11 mouse cellular contexts compared by ENCODE assay signal in genomic region chr15:79098868-79099267, GRCm38 (mm10). TPM values are rescaled to one million over a fixed set of nuclear protein-coding genes. Genes with fewer than 3 reads are reported as not detected.
DNase-seq lines count a peak whose midpoint lies in the region; ATAC-seq and TF ChIP-seq lines count a peak whose summit lies in the region.
"Had no signal": no experiment of that assay in that cellular context is flagged by ENCODE, and none has a peak within 500 bp of the region (broad histone marks: within the 10 kb centered on the region; RNA-seq: fewer than 3 reads in every experiment).

No protein-coding gene starts in this region.

- H3K4me1 ChIP-seq in lung, embryonic 14.5 days (ENCODE audit: insufficient read depth), result peaks cover 28% of the 10 kb centered on the region
- H3K4me1 ChIP-seq: neural tube, embryonic 12.5 days had no signal

- no peak for TF ChIP-seq CTCF in lung, embryonic 14.5 days (IDR thresholded peaks at IDR 0.05; ENCODE audit: low read depth)

- no peak overlapping the region for H3K4me3 ChIP-seq in lung, embryonic 14.5 days (ENCODE audit: low read depth, low read length)
- H3K4me3 ChIP-seq: neural tube, embryonic 12.5 days had no signal

- ATAC-seq in lung, embryonic 14.5 days (ENCODE audit: insufficient read depth), result peak; percentile 40
- no peak for ATAC-seq in erythroid progenitor cell, adult 5-6 weeks (replicated peaks; ENCODE audit: low FRiP score, poor library complexity, severe bottlenecking)
- ATAC-seq: Patski had no signal

- H3K9me3 ChIP-seq in lung, embryonic 14.5 days (ENCODE audit: low read depth, low read length), result no peaks in the 10 kb centered on the region
- H3K9me3 ChIP-seq: neural tube, embryonic 12.5 days had no signal

- peak overlapping the region; percentile 27; the same call in 1 of the 2 replicates for H3K4me2 ChIP-seq in lung, embryonic 14.5 days
- H3K4me2 ChIP-seq: neural tube, embryonic 12.5 days had no signal

- peaks cover 24% of the 10 kb centered on the region for H3K36me3 ChIP-seq in lung, embryonic 14.5 days (ENCODE audit: insufficient read depth)

- no peak overlapping the region for H3K9ac ChIP-seq in lung, embryonic 14.5 days
- H3K9ac ChIP-seq: neural tube, embryonic 12.5 days had no signal

- intact Hi-C loops in left cerebral cortex, postnatal 25 days (cut with DNase I), result no loop called here

- no peaks in the 10 kb centered on the region for H3K27me3 ChIP-seq in lung, embryonic 14.5 days (ENCODE audit: insufficient read depth, low read length)
- H3K27me3 ChIP-seq: neural tube, embryonic 12.5 days; Patski had no signal

- 32% methylated on average over 7 of the region's 7 CpGs for WGBS in lung, embryonic 14.5 days

- H3K27ac ChIP-seq in lung, embryonic 14.5 days (ENCODE audit: low read depth), result peak overlapping the region; percentile 81
- H3K27ac ChIP-seq: neural tube, embryonic 12.5 days had no signal

- peak; percentile 66 for DNase-seq in adrenal gland, adult 2 months
- DNase-seq in adrenal gland, adult 8-10 months, result no peak
- DNase-seq in heart, adult 8-10 months (ENCODE audit: low spot score), result peak; percentile 62
- peak; percentile 75 for DNase-seq in kidney, adult 9 months
- peak; percentile 65 for DNase-seq in lung, embryonic 14.5 days
- no peak for DNase-seq in left cerebral cortex, postnatal 25 days (ENCODE audit: low spot score in 2 of 2)
- DNase-seq in urinary bladder, postnatal 36 days (ENCODE audit: low spot score in 2 of 2), result no peak
- DNase-seq: cerebellum, adult 2 months had no signal

RNA-seq across cellular contexts. Expression of gene Micall1, which starts 9.8 kb away (rescaled TPM):
- total RNA-seq in adrenal gland, adult 2 months (2021), result 10 to 100 TPM; 36.5 to 49.5 TPM
- polyA plus RNA-seq in adrenal gland, adult 2 months (2012; rRNA removed), result 61.7 and 65.0 TPM in 2 replicates
- 10 to 100 TPM; 40.6 to 88.2 (median 55.8) TPM for total RNA-seq in adrenal gland, adult 8-10 months (2022)
- 10 to 100 TPM; 41.2 to 42.2 (median 41.5) TPM for total RNA-seq in heart, adult 8-10 months (2022)
- 7.5 and 9.0 TPM in 2 replicates for polyA plus RNA-seq in lung, embryonic 14.5 days (2014; fragmentation: Nextera tagmentation; extraction: Ambion mirVana)
- 10 to 100 TPM; 23.8 to 24.1 TPM for total RNA-seq in left cerebral cortex, postnatal 25 days (2021)
- total RNA-seq in erythroid progenitor cell, adult 5-6 weeks (2015; ENCODE audit: low replicate concordance), result 0.72 TPM in 1 of 2 replicates, not detected in the other
- total RNA-seq in erythroid progenitor cell, adult 5-6 weeks (2017; ENCODE audit: low replicate concordance), result 1.7 and 4.1 TPM in 2 replicates

RNA-seq across cellular contexts. Expression of gene Eif3l, which starts 23.9 kb away (rescaled TPM):
- total RNA-seq in adrenal gland, adult 2 months (2021), result 100 to 1,000 TPM; 136 to 160 TPM
- 94.1 and 119 TPM in 2 replicates for polyA plus RNA-seq in adrenal gland, adult 2 months (2012; rRNA removed)
- total RNA-seq in adrenal gland, adult 8-10 months (2022), result 100 to 1,000 TPM; 136 to 157 (median 140) TPM
- 10 to 100 TPM; 70.2 to 76.0 (median 74.9) TPM for total RNA-seq in heart, adult 8-10 months (2022)
- polyA plus RNA-seq in lung, embryonic 14.5 days (2014; fragmentation: Nextera tagmentation; extraction: Ambion mirVana), result 243 and 249 TPM in 2 replicates
- total RNA-seq in left cerebral cortex, postnatal 25 days (2021), result 10 to 100 TPM; 66.3 to 69.3 TPM
- total RNA-seq in erythroid progenitor cell, adult 5-6 weeks (2015; ENCODE audit: low replicate concordance), result 50.1 and 69.2 TPM in 2 replicates
- 47.1 and 47.9 TPM in 2 replicates for total RNA-seq in erythroid progenitor cell, adult 5-6 weeks (2017; ENCODE audit: low replicate concordance)

RNA-seq across cellular contexts. Expression of gene Ankrd54, which starts 36.2 kb away (rescaled TPM):
- 10 to 100 TPM; 20.1 to 27.2 TPM for total RNA-seq in adrenal gland, adult 2 months (2021)
- polyA plus RNA-seq in adrenal gland, adult 2 months (2012; rRNA removed), result 91.9 and 101 TPM in 2 replicates
- total RNA-seq in adrenal gland, adult 8-10 months (2022), result 10 to 100 TPM; 24.6 to 34.9 (median 28.2) TPM
- 1 to 10 TPM; 6.3 to 8.0 (median 7.6) TPM for total RNA-seq in heart, adult 8-10 months (2022)
- polyA plus RNA-seq in lung, embryonic 14.5 days (2014; fragmentation: Nextera tagmentation; extraction: Ambion mirVana), result 54.4 and 55.4 TPM in 2 replicates
- total RNA-seq in left cerebral cortex, postnatal 25 days (2021), result 10 to 100 TPM; 19.1 to 21.1 TPM
- 64.9 and 75.0 TPM in 2 replicates for total RNA-seq in erythroid progenitor cell, adult 5-6 weeks (2015; ENCODE audit: low replicate concordance)
- total RNA-seq in erythroid progenitor cell, adult 5-6 weeks (2017; ENCODE audit: low replicate concordance), result 37.3 and 66.5 TPM in 2 replicates

RNA-seq across cellular contexts. Expression of gene Polr2f, which starts 41.9 kb away (rescaled TPM):
- 100 to 1,000 TPM in 1 of 2 experiments, 10 to 100 TPM in 1; 92.8 to 151 TPM for total RNA-seq in adrenal gland, adult 2 months (2021)
- 48.1 and 48.3 TPM in 2 replicates for polyA plus RNA-seq in adrenal gland, adult 2 months (2012; rRNA removed)
- 100 to 1,000 TPM; 120 to 161 (median 139) TPM for total RNA-seq in adrenal gland, adult 8-10 months (2022)
- total RNA-seq in heart, adult 8-10 months (2022), result 100 to 1,000 TPM; 124 to 149 (median 135) TPM
- polyA plus RNA-seq in lung, embryonic 14.5 days (2014; fragmentation: Nextera tagmentation; extraction: Ambion mirVana), result 315 and 325 TPM in 2 replicates
- total RNA-seq in left cerebral cortex, postnatal 25 days (2021), result 100 to 1,000 TPM in 1 of 2 experiments, 10 to 100 TPM in 1; 98.4 to 106 TPM
- total RNA-seq in erythroid progenitor cell, adult 5-6 weeks (2015; ENCODE audit: low replicate concordance), result 15.1 and 32.7 TPM in 2 replicates
- 17.0 and 20.3 TPM in 2 replicates for total RNA-seq in erythroid progenitor cell, adult 5-6 weeks (2017; ENCODE audit: low replicate concordance)

RNA-seq across cellular contexts. Expression of gene 1700088E04Rik, which starts 42.2 kb away (rescaled TPM):
- total RNA-seq in adrenal gland, adult 2 months (2021), result 1 to 10 TPM; 5.2 to 9.9 TPM
- 8.1 and 10.8 TPM in 2 replicates for polyA plus RNA-seq in adrenal gland, adult 2 months (2012; rRNA removed)
- 10 to 100 TPM in 2 of 4 experiments, 1 to 10 TPM in 2; 7.0 to 14.8 (median 10.2) TPM for total RNA-seq in adrenal gland, adult 8-10 months (2022)
- total RNA-seq in heart, adult 8-10 months (2022), result 1 to 10 TPM; 1.6 to 2.7 (median 2.4) TPM
- 6.0 and 7.1 TPM in 2 replicates for polyA plus RNA-seq in lung, embryonic 14.5 days (2014; fragmentation: Nextera tagmentation; extraction: Ambion mirVana)
- total RNA-seq in left cerebral cortex, postnatal 25 days (2021), result 10 to 100 TPM; 11.7 to 12.2 TPM
- not detected in 2 replicates for total RNA-seq in erythroid progenitor cell, adult 5-6 weeks (2015; ENCODE audit: low replicate concordance)
- not detected in 2 replicates for total RNA-seq in erythroid progenitor cell, adult 5-6 weeks (2017; ENCODE audit: low replicate concordance)

Comparison
In these comparisons a context has a peak if more than half of its experiments do, and no peak if none do; other contexts are left out.
1. DNase-seq: peak in adrenal gland, adult 2 months (single experiment), heart, adult 8-10 months (single experiment), kidney, adult 9 months (single experiment) and lung, embryonic 14.5 days (single experiment); none in adrenal gland, adult 8-10 months (single experiment), left cerebral cortex, postnatal 25 days (0 of 2) and urinary bladder, postnatal 36 days (0 of 2).
2. RNA of gene Micall1, which starts 9.8 kb away (total RNA-seq): 40.6 to 88.2 TPM in adrenal gland, adult 8-10 months, 36.5 to 49.5 TPM in adrenal gland, adult 2 months, 41.2 to 42.2 TPM in heart, adult 8-10 months and 23.8 to 24.1 TPM in left cerebral cortex, postnatal 25 days; 0.72 to 4.1 TPM in erythroid progenitor cell, adult 5-6 weeks; every median in the first group is over 4 times any median in the second.